Mouse (Mus musculus): ENCODE measurements around the gene Sumo2. TPM values are rescaled to one million over a fixed set of nuclear protein-coding genes. Genes with fewer than 3 reads are reported as not detected.
"Not testable (repeated sequence)": the region's sequence is repeated elsewhere in the genome, so short reads cannot be mapped to it uniquely, and the experiment has no call there.

The Sumo2 gene
- polyA plus RNA-seq, 1 experiment from 2014 or later: 993 TPM

DNA sequence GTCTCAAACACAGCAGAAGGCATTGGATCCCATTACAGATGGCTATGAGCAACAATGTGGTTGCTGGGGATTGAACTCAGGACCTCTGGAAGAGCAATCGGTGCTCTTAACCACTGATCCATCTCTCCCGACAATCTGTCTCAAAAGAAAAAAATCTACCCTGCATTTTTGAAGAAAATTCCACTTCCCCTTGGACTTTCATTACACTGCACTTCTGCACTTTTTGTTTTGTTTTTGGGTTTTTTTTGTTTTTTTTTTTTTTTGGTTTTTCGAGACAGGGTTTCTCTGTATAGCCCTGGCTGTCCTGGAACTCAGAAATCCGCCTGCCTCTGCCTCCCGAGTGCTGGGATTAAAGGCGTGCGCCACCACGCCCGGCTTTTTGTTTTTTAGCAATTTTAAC, 39.5 kb downstream of the Sumo2 start:
- not testable (repeated sequence) for H3K27me3 ChIP-seq; H3K4me1 ChIP-seq; H3K4me3 ChIP-seq; ATAC-seq (ENCODE audit: borderline replicate concordance, extremely low read depth, low FRiP score, low TSS enrichment); H3K4me2 ChIP-seq; H3K27ac ChIP-seq; H3K9ac ChIP-seq; H3K9me3 ChIP-seq
- H3K36me3 ChIP-seq: peaks cover 46% of the 10 kb centered on the region
- 83% methylated on average over 9 of the region's 9 CpGs for WGBS

DNA sequence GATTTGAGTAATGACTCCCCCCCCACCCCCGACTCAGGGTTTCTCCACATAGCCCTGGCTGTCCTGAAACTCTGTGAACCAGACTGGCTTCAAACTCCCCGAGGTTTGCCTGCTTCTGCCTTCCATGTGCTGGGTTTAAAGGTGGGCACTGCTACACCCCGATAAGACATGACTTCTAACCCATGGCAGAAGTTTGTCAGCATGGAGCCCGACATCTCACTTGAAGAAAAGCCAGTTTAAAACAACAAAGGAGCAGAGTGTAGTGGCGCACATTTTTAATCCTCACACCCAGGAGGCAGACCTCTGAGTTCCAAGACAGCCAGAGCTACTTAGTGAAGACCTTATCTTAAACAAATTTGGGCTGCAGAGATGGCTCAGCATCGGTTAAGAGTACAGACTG, 43.7 kb downstream of the Sumo2 start:
- Histone ChIP-seq H3K9ac (peak overlapping the region; percentile 59; the same call in 1 of the 2 replicates), H3K27me3 (no peaks in the 10 kb centered on the region), H3K4me2 (peak overlapping the region; percentile 87), H3K4me3 (peak overlapping the region; percentile 85), H3K4me1 (peaks cover 16% of the 10 kb centered on the region), H3K36me3 (peaks cover 6% of the 10 kb centered on the region), H3K27ac (no peak overlapping the region), H3K9me3 (no peaks in the 10 kb centered on the region)
- ATAC-seq (ENCODE audit: borderline replicate concordance, extremely low read depth, low FRiP score, low TSS enrichment): no peak
- WGBS: 24% methylated on average over 6 of the region's 6 CpGs

DNA sequence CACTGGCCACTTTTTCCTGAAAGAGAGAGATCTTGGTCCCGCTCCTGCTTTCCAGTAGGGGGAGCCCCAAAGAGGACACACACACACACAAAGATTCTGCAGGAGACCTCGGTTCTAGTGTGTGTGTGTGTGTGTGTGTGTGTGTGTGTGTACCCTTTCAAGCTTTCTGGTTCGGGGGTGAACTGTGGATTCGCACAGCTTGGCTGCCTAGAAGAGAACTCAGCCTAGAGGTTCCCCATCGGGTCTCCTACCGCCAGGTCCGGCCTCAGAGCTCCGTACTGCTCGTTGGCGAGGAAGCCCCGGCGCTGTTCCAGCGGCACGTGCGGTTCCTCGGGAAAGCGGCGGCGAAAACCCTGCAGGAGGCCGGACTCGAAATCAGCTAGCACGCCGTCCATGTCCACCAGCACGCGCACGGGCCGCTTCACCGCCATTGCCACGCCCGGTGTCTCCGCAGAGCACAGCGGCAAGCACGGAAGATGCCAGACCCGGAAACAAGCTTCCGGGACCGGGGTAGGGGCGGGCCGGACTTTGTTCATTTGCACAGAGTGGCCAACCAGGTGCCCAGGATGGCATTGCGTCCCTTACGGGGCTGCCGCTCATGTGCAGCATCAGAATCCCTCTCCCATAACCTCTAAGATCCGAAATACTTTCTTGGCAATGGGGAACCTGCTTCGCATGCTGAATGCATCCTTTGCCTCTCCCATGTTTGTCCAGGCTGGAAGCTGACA, 44.6 kb downstream of the Sumo2 start, which contains the start of gene Nt5c:
Gene Nt5c (minus strand): TSS at position 507 of the 728 bp plus-strand sequence.
- H3K4me1 ChIP-seq: peaks cover 16% of the 10 kb centered on the region
- no peaks in the 10 kb centered on the region for H3K36me3 ChIP-seq
- H3K27ac ChIP-seq: peak within 1 kb of the TSS; percentile 87
- peak; percentile 86 for ATAC-seq (ENCODE audit: borderline replicate concordance, extremely low read depth, low FRiP score, low TSS enrichment)
- H3K27me3 ChIP-seq: no peaks in the 10 kb centered on the region
- H3K9me3 ChIP-seq: no peaks in the 10 kb centered on the region
- H3K4me3 ChIP-seq: peak within 1 kb of the TSS; percentile 85
- under 1% methylated on average over 43 of the region's 43 CpGs for WGBS
- H3K9ac ChIP-seq: peak within 1 kb of the TSS; percentile 59
- H3K4me2 ChIP-seq: peak within 1 kb of the TSS; percentile 87

DNA sequence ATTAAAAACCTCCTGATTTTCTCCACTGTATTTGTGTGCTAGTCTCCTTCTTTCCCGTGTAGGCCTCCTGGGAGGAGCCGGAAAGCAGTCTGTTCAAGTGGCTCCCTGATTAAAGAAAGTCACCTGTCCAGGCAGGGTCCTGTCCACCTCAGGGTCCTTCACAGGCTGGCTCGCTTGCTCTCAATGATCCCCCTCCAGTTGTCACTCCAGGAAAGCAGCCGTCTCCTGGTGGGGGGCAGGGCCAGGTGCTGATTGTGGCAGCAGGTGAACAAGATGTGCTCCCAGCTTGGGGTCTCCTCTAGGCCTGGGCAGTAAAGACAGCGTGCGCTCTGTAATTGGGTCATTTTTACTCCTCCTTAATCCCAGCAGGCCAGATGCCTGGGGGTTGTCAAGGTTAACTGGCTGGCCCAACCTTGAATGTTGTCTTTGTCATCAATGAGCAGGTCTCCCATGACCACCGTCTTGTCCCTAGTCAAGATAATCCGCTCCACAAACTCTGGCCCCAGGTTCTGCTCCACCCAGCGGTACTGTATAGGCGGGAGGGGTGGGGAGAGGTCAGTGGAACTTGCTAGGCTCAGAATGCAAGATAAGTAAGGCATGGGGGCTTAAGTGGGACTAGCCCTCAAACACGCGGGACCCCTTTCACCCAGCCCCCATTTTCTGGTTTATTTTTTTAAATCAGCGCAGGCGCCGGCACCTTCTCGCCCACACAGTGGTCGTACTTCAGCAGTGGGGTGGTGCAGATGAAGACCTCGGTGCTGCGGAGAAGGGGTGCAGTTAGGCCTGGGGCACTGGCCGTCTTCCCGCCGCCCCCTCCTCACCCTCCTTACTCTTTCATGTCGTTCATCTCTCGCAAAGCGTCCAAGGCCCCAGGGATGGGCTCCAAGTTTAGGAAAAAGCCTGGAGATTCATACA, 45.4 kb downstream of the Sumo2 start:
- Histone ChIP-seq H3K4me1 (peaks cover 16% of the 10 kb centered on the region), H3K27ac (no peak overlapping the region; the same call in 1 of the 2 replicates), H3K9me3 (no peaks in the 10 kb centered on the region), H3K4me3 (peak overlapping the region; percentile 85), H3K4me2 (peak overlapping the region; percentile 87), H3K9ac (peak overlapping the region; percentile 59), H3K36me3 (no peaks in the 10 kb centered on the region), H3K27me3 (no peaks in the 10 kb centered on the region)
- 18% methylated on average over 25 of the region's 25 CpGs for WGBS
- ATAC-seq (ENCODE audit: borderline replicate concordance, extremely low read depth, low FRiP score, low TSS enrichment): peak; percentile 28; the same call in 1 of the 2 replicates

DNA sequence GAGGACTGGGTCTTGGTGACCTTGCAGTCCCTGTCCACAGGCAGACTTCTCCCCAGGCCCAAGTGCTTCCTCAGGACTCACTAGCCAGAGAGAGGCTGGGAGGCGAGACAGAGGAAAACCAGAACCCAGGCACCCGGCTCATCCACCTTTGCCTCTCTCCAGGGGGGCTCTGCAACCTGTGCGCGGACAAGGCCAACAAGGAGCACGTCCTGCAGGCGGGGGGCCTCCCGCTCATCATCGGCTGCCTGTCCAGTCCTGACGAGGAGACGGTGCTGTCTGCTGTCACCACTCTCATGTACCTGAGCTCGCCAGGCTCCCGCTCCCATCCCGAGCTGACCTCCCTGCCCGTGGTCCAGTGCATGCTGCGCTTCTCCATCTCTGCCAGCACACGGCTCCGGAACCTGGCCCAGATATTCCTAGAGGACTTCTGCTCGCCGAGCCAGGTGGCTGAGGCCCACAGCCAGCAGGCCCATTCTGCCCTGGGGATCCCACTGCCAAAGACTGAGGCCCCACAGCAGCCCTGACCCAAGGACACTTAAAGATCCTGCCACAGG, 47.4 kb downstream of the Sumo2 start:
- H3K4me3 ChIP-seq: no peak overlapping the region
- no peak overlapping the region for H3K27ac ChIP-seq
- 85% methylated on average over 19 of the region's 19 CpGs for WGBS
- no peak overlapping the region for H3K4me2 ChIP-seq
- H3K4me1 ChIP-seq: peaks cover 16% of the 10 kb centered on the region
- H3K9ac ChIP-seq: no peak overlapping the region
- no peaks in the 10 kb centered on the region for H3K36me3 ChIP-seq
- no peaks in the 10 kb centered on the region for H3K9me3 ChIP-seq
- H3K27me3 ChIP-seq: no peaks in the 10 kb centered on the region
- no peak for ATAC-seq (ENCODE audit: borderline replicate concordance, extremely low read depth, low FRiP score, low TSS enrichment)

DNA sequence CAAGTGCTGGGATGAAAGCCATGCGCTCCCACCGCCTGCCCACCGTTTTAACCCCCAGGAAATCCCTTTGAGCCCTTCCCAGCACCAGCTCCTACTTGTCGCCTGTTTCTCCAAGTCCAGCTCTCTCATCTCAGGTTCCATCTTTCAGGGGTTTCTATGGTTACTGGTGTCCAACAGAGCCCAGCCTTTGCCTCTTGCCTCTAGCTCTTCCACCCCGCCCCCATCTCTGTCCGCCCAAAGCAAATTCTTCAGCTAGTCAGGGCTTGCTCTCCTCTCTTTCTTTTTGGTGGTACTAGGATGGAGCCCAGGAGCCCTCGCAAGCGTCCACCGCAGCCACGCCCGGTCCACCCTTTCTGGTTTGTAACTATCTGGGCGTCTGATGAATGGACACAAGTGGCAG, 50.9 kb downstream of the Sumo2 start:
- H3K4me2 ChIP-seq: no peak overlapping the region
- H3K27me3 ChIP-seq: no peaks in the 10 kb centered on the region
- H3K36me3 ChIP-seq: no peaks in the 10 kb centered on the region
- 59% methylated on average over 12 of the region's 12 CpGs for WGBS
- no peak overlapping the region for H3K27ac ChIP-seq
- no peak for ATAC-seq (ENCODE audit: borderline replicate concordance, extremely low read depth, low FRiP score, low TSS enrichment)
- H3K4me1 ChIP-seq: no peaks in the 10 kb centered on the region
- no peak overlapping the region for H3K4me3 ChIP-seq
- no peak overlapping the region for H3K9ac ChIP-seq
- no peaks in the 10 kb centered on the region for H3K9me3 ChIP-seq

- WGBS: 17% methylated on average over 6 of the region's 6 CpGs
- no peak for ATAC-seq (ENCODE audit: borderline replicate concordance, extremely low read depth, low FRiP score, low TSS enrichment)
- no peaks in the 10 kb centered on the region for H3K4me1 ChIP-seq
These were observed 52.4 kb downstream of the Sumo2 start for GRCm38 (mm10) chr11:115483726-115484125.

GRCm38 (mm10) chr11:115483278-115483677, 52.8 kb downstream of the Sumo2 start:
- WGBS: 69% methylated on average over 11 of the region's 11 CpGs
- H3K27me3 ChIP-seq: no peaks in the 10 kb centered on the region
- H3K9me3 ChIP-seq: no peaks in the 10 kb centered on the region
- H3K4me1 ChIP-seq: no peaks in the 10 kb centered on the region
- H3K27ac ChIP-seq: no peak overlapping the region
- H3K4me2 ChIP-seq: no peak overlapping the region
- no peak overlapping the region for H3K4me3 ChIP-seq
- no peaks in the 10 kb centered on the region for H3K36me3 ChIP-seq
- ATAC-seq (ENCODE audit: borderline replicate concordance, extremely low read depth, low FRiP score, low TSS enrichment): no peak
- no peak overlapping the region for H3K9ac ChIP-seq

More at GRCm38 (mm10) chr11:115483726-115484125, 52.4 kb downstream of the Sumo2 start:
- no peak overlapping the region for H3K4me3 ChIP-seq
- no peaks in the 10 kb centered on the region for H3K27me3 ChIP-seq
- H3K4me2 ChIP-seq: no peak overlapping the region
- H3K36me3 ChIP-seq: no peaks in the 10 kb centered on the region
- H3K9ac ChIP-seq: no peak overlapping the region
- no peak overlapping the region for H3K27ac ChIP-seq
- H3K9me3 ChIP-seq: no peaks in the 10 kb centered on the region

- Histone ChIP-seq H3K9ac (no peak overlapping the region), H3K4me1 (peaks cover 8% of the 10 kb centered on the region), H3K27ac (no peak overlapping the region), H3K9me3 (no peaks in the 10 kb centered on the region), H3K36me3 (no peaks in the 10 kb centered on the region), H3K4me3 (no peak overlapping the region), H3K4me2 (no peak overlapping the region), H3K27me3 (no peaks in the 10 kb centered on the region)
- WGBS: 69% methylated on average over 6 of the region's 6 CpGs
- no peak for ATAC-seq (ENCODE audit: borderline replicate concordance, extremely low read depth, low FRiP score, low TSS enrichment)
These were observed 54.4 kb downstream of the Sumo2 start for GRCm38 (mm10) chr11:115481553-115482259.

DNA sequence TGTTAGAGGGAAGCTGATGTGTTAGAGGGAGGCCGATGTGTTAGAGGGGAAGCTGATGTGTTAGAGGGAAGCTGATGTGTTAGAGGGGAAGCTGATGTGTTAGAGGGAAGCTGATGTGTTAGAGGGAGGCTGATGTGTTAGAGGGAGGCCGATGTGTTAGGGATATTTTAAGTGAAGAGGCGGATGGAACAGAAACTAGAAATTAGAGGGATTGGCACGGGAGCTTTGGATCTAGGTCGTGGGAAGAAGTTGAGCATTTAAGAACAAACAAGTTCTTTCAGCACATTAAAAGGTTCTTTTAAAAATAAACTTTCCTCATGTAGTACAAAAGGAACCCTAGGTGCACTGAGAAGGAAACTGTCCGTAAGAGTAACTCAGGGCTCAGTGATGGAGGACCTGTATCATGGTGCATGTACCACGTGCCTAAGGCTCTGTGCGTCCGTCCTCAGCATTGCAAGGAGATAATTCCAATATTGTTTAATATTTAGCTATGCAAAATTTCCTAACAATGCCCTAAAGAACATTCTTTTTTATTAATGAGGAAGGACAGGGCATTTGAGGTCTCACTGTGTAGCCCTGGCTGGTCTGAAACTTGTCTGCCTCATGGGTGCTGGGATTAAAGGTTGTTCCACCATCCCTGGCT, 57.7 kb downstream of the Sumo2 start:
- no peak overlapping the region for H3K27ac ChIP-seq
- no peak overlapping the region for H3K9ac ChIP-seq
- H3K4me1 ChIP-seq: peaks cover 28% of the 10 kb centered on the region
- no peaks in the 10 kb centered on the region for H3K36me3 ChIP-seq
- no peak for ATAC-seq (ENCODE audit: borderline replicate concordance, extremely low read depth, low FRiP score, low TSS enrichment)
- no peak overlapping the region for H3K4me3 ChIP-seq
- 78% methylated on average over 9 of the region's 9 CpGs for WGBS
- H3K9me3 ChIP-seq: no peaks in the 10 kb centered on the region
- no peak overlapping the region for H3K4me2 ChIP-seq
- no peaks in the 10 kb centered on the region for H3K27me3 ChIP-seq

DNA sequence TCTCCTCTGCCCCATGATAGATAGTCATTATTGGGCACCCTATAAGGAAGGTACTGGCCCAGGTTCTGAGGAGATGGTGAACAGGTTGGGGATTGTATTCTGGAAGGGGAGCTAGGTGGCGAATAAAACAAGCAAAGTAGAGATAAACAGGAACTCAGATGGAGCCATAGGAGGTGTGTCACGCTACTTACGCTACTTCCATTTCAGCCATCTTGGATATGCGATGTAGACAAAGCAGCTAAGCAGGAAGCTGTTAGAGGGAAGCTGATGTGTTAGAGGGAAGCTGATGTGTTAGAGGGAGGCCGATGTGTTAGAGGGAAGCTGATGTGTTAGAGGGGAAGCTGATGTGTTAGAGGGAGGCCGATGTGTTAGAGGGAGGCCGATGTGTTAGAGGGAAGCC, 58.7 kb downstream of the Sumo2 start:
- not testable (repeated sequence) for H3K27ac ChIP-seq; H3K27me3 ChIP-seq; H3K36me3 ChIP-seq; ATAC-seq (ENCODE audit: borderline replicate concordance, extremely low read depth, low FRiP score, low TSS enrichment); H3K9me3 ChIP-seq; H3K9ac ChIP-seq
- Histone ChIP-seq H3K4me1 (peaks cover 31% of the 10 kb centered on the region), H3K4me2 (0 out of 2 replicates have a peak overlapping the region, but pooled peaks have one; percentile 3), H3K4me3 (0 out of 2 replicates have a peak overlapping the region, but pooled peaks have one; percentile 8)
- 76% methylated on average over 7 of the region's 7 CpGs for whole genome bisulfite sequencing
